Mouse (Mus musculus) layer of hippocampus, adult 9-11 months (tissue): Measurements from ENCODE around the gene Arid5b.

Experiments
- DNase-seq: peaks from one replicate; pipeline ENCODE4 v3.0.0; 2022

Gene Arid5b

DNA sequence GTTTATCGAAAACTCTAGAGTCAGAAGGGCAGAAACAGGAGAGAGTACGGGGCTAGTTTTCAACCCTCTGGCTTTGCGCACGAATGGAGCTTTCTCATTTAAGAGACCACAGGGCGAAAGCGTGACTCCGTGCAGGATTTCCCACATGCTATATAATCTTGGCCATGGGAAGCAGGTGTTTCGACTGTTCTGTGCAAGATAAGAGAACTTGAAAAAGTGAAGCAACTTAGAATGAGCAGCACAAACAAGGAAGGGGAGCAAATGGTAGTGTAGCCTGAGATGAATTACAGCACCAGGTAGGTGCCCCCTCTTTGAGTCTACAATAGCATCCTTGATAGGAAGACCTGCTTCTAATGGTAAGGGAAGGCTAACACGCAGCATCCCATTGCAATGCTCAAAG is 118.8 kb downstream of the Arid5b start:
- DNase-seq: no peak

DNA sequence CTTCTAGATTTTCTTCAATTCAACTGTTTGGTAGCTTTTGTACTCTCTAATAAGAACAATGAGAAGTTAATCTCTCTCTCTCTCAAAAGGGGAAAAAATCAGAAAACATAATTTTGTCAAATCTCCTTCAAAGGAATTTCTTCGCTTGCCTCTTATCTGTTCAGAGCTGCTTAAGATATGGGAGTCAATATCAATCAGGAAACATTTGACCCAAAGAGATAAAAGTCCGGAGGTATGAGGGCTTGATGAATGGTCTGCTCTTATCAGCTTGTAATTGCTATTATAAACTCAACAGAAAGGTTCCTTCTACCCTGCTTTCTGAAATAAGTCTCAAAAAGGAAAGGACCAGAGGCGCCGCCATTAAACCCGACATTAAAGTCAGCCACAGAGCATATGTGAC is 120.0 kb downstream of the Arid5b start:
- no peak for DNase-seq

DNA sequence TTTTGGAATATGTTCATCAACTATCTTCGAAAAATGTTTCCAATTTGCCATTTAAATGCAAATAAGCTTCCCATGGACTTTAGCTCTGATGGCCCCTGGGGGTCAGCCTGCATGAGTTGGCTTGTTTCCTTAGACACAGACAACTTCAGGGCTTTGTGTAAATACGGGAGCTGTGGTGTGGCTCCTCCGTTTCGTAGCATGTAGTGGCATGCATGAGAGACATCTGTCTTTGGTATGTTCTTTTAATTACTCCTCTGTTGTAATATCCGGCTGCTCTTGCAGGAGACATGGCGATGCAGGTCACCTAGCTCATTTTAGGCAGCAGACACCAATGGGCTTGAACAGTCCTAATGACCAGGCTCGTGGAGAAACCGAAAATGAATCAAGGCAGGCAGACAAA is 121.0 kb downstream of the Arid5b start:
- DNase-seq: no peak

DNA sequence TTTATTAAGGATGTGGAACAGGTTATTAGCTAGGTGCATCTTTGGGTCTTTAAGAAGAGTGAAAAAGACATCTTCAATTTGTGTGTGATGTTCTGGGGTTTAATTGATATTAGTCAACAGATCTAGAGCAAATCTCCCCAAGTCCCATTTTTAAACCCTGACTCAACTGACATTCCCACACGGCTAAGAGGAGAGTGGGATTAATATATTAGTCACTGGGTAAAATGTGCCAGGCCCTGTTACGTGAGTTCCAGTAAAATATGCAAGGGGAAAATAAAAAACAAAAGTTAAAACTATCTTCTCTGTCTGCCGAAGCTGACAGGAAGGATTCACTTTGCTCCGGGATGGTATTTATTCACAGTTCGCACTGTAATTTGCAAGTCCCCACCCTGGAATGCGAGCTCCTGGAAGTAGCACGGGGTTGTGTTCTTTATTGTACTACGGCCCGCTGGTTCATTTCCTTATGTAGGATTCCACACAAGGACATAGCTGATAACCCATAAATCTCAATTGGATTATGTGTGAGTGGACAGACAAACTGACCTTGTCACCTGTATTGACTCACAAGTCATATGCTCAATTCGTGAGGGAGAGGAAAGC is 121.8 kb downstream of the Arid5b start:
- no peak for DNase-seq

DNA sequence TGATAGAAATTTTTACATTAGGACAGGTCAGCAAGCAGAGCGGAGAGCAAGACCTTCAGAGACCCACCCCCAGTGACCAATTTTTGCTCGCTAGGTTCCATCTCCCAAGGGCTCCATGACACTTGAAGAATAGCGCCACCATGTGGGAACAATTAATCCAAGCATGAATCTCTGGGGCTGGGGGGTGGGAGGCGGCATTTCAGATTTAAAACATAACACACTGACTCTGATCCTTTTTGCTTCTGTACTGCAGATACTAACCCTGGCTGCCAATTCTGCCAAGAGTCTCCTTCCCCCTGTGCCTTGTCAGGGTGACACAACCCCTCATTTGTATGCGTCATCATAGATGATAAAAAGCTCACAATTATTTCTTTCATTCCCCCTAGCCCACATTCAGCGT is 122.4 kb downstream of the Arid5b start:
- no peak for DNase-seq

DNA sequence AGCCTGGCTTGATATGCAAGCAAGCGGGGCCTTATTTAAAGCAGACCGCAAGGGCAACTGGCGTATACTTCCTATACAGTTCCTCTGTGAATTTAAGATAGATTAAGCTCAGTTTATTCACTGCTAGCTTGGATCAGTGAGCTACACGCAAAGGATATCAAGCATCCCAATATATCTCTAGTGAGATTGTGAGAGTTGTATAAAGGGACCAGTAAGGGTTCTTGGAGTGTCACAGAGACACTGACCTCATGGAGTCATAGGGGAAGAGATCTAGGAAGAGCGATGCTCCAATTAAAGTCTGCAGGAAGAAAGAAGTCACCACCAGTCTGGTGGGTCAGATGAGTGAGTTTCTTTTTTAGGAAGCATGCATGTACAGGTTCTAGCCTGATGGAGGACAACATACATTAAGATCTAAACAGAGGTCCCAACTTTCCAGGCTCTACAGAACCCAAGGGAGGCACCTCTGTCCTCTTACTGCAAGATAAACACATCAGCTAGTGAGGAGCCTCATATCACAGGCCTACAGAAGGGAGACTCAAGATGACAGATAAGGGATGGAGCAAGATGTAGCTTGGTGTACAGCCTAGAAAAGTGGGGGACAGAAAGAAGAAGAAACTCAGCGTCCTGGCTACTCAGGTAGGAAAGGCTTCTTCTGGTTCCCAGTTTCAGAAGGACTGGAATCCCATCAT is 123.0 kb downstream of the Arid5b start:
- DNase-seq: no peak

GRCm38 (mm10) chr10:68154046-68154765 is 124.3 kb downstream of the Arid5b start:
- DNase-seq: no peak

DNA sequence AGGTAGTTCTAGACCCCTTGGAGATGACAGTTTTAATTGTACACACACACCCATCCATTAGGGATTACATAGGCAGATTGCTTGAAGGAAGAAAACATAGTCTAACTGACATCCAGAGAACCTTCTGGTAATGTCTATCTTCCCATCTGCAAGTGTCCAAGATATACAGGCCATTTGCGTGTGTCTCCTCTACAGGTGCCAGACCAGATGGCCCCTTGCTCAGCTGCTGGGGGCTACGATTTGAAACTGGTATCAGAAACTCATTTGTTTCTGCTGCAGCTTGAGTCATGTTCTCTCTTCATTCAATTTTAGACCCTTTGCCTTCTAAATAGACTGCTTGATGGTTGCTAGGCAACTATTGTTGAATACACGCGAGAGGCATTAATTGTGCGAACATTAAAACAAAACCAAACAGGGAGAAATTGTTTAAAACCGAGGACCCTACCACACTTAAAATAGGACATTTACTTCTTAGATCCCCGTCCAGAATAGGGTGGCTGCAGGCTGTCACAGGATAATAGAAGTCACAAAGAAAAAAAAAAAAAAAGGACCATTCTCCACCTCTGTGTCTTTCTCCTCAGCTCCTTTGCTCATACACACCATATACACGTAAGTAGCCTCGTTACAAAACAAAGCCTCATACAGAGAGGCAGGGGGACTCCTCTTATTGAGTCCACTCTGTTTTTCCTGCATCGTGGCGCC is 125.0 kb downstream of the Arid5b start:
- DNase-seq: no peak

GRCm38 (mm10) chr10:68148495-68148894 is 130.0 kb downstream of the Arid5b start:
- DNase-seq: no peak

DNA sequence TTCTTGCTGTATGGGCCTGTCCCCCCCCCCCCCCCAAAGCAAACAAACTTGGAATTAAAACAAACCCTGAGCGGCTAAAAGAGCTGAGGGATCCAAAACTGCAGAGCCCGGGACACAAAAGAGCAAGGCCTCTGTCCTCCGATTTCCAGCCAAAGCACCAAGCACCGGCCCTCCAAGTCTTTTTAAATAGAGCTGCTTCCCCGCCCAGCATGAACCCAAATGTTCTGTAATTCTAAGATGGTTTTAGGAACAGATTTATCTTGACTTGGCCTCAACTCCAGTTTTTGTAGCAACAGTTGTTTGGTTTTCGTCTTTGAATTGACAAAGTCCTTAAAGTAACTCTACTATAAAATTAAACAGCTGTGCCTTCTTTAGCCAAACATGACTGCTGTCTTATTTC is 130.8 kb downstream of the Arid5b start:
- DNase-seq: no peak

DNA sequence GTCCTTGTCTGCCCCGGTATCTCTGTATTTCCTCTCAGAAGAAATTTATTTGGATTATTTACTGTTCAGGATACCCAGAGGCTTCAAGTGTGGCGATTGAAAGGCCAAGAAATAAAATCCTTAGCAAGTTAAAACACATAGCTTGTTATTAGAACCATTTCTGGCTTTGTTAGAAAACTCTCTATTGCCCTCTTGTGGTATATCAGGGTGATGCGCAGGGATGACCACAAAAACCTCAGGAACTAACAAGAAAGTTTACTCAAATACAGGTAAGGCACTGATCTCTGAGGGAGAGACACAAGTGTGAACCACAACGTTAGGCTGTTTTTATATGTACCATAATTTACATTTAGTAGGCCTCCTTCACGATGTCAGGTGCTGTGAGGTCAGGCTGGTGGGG is 131.7 kb downstream of the Arid5b start:
- DNase-seq: peak; percentile 60

DNA sequence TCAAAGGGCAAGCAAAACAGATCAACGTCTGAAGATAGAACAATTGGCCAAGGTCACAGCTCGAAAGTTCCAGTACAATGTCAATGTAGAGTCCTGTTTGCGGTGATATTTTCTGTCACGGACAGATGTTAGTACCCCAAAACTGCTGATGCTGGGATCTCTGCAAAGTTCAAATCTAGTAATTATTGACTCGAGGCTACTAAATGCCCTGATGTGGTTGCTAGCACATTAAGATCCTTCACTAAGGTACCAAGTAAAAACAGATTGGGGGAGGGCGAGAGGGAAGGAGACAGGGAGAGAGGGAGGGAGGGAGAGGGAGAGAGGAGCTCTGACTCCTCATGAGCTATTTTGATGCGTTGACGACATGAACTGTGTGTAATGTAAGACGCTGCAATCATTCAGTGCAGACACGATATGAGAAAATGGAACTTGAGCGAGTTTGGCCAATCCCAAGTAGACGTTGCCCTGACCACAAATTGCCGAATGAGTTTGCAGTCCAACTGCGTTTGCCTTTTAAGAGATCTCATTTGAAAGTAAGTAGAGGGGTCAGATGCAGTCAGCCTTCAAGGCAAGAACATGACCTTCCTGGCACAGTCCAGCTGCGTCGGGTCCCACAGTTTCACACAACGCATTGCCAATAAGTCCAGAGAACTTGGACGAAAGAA is 133.1 kb downstream of the Arid5b start:
- DNase-seq: no peak

DNA sequence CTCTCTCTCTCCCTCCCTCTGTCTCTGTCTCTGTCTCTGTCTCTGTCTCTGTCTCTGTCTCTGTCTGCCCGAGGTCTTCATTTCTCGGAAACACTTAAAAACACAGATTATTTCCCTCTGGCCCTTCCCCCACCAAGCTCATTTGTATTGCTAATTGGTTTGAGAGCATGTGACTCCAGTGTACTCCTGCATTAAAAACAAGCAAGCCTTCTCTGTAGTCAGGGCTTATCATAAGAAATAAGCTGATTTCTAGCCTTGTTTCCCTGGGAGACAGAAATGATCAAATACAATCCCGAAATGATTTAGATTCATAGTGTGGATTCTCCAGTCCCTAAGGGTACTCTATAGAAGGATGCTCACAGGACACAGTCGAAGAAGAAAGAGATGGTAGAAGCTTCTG is 136.0 kb downstream of the Arid5b start:
- no peak for DNase-seq

DNA sequence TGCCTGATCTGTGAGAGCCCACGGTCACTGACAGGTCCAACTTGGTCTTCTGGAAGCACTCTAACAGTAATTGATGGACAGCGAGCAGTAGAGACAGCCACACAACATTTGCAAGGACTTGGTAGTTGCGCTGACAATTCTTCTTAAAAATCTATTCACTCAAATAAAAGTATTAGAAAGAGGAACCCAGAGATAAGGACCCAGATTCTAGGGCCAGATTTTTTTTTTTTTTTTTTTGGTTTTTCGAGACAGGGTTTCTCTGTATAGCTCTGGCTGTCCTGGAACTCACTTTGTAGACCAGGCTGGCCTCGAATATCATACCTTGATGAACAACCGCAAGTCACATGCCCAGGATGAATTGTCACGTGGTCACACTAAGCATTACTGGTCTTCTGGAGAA is 137.0 kb downstream of the Arid5b start:
- DNase-seq: no peak

DNA sequence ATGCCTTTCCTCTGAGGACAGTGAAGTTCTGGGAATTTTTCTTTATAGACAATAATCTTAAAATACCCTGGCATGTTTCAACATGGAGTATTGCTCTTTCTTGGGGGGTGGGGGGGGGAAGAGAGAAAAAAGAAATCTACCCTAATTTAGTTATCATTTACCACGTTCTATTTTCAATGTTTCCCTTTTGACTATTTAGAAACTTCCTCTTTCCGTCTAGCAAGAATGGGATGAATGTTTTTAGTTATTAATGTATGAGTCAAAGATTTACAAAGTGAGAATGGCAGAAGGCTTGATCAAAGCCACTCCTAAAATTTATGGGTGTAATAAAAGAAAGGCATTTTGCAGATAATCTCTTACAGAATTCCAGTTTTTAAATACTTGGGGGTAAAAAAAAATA is 137.7 kb downstream of the Arid5b start:
- DNase-seq: no peak

DNA sequence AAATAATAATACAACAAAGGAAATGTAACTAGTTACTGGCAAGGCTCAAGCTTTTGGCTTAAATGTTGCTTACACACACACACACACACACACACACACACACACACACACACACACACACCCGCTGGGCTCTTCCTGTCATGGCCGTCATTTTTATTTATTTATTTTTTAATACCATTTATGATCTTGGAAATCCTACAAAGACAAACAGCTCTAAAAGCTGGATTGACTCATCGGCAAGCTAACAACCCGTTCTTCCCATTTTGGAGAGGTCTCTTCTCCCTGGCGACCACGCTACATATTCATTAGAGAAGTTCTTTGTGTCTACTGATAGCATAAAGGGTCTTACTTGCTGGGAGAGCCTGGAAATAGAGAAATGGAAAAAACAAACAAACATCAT is 138.2 kb downstream of the Arid5b start:
- DNase-seq: no peak

DNA sequence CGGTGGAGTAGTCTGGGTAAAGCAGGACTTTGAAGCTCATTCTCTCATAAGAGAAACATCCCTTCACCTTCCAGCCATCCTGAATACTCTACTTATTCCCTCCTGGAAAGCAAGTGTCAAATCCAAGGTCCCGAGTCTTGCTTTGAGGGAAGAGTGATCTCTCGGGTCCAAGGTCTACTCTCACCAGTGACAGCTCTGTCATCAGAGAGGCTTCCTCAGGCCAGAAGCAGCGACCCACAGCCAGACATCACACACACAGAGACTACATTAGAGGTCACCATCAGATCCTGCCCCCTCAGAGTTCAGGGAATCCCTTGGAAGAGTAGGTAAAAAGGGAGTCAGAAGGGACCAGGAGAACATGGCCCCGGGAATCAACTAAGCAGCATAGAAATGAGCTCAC is 140.4 kb downstream of the Arid5b start:
- no peak for DNase-seq

DNA sequence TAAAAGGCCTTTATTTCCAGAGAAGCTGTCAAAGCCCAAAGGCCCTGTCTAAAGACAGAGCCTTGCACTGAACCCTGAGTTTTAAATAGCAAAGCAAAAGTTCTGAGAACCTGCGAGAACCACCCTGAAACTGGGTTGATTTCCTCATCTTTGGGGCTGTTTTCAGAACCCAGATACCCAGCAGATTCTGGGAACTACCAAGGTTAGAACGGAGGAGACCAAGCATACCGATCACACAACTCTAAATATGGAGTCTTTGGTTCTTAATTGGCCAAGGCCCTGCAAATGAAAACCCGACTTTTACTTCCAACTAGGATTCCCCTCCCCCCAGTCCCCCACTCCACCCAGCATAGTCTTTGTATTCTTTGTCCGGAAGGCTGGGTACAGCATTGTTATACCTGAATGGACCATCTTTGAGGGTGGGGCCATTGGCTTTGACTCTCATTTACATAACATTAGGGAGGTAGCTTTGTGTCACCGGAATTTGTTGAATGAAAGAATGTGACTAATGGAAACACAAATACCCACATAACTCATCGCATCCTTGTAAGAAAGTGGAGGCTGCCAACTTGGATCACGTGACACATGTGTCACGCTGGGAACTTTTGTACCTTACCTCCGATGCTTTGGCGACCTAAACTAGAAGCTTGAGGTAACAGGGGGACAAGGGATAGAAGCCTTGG is 141.2 kb downstream of the Arid5b start:
- no peak for DNase-seq

- peak; percentile 92 for DNase-seq
Observed at GRCm38 (mm10) chr10:68136480-68137083, 142.0 kb downstream of the Arid5b start.

DNA sequence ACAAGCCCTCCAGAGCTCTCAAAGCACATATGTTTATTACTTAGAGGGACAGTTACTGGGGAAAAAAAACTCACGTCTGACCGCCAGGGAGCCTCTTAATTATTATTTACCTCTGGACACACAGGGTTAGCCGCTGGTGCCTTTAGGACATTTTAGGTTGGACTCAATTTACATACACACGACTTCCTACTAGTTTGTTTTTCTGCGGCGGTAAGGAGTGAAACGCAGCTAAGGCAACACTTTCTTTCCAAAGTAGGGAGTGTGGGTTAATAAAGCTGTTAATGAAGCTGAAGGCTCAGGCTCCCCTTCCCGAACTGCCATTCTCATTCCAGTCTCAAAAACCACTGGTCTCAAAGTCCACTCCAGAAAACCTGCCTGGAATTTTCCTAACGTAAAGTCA is 142.5 kb downstream of the Arid5b start:
- no peak for DNase-seq

- DNase-seq: no peak
Observed at GRCm38 (mm10) chr10:68135416-68135815, 143.1 kb downstream of the Arid5b start.

DNA sequence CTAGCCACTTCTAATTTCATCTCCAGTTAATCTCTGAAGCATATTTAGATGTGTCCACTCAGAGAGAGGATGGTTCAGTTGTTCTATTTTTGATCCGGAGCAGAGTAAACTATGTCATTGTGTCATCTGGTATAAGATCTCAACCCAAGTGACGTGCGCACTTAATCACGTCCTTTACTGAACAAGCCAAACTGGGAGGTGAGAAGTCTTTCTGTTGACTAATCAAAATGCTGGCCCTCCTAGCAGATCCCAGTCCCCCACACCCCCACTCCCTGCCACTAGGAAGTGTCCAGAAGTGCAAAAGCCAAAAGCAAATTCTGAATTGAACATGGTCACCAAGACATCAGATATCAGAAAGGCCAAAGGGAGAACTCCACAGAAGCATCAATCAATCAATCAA is 144.0 kb downstream of the Arid5b start:
- DNase-seq: no peak
